Mouse (Mus musculus): Measurements from ENCODE around the gene Zfp213. TPM values are rescaled to one million over a fixed set of nuclear protein-coding genes. Genes with fewer than 3 reads are reported as not detected.

The Zfp213 gene
- polyA plus RNA-seq, 1 experiment from 2014 or later = 22.5 TPM

DNA sequence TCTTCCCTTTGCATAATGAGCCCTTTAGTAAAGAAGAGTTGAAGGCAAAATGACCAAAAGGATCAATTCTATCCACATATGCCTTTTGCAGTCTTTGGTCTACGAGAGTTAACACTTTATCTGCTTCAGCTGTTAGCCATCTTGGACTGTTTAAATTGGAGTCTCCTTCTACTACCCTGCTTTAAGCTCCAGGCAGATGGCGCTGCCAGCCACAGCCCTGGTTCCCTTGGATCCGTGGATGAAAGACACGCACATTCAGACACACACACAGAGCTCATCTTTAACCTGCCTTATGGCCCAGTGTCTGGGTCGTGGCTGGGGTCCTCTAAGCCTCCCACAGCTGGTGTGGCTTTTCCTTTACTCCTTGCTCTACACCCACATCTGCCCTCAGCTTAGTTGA lies 7.0 kb upstream of the Zfp213 start:
- Histone ChIP-seq H3K27ac (no peak overlapping the region), H3K27me3 (no peaks in the 10 kb centered on the region), H3K4me2 (no peak overlapping the region), H3K9me3 (peaks cover 5% of the 10 kb centered on the region), H3K36me3 (peaks cover 36% of the 10 kb centered on the region), H3K4me1 (no peaks in the 10 kb centered on the region), H3K4me3 (no peak overlapping the region), H3K9ac (no peak overlapping the region)
- WGBS = 22% methylated on average over 5 of the region's 5 CpGs
- ATAC-seq (ENCODE audit: insufficient number of reproducible peaks, insufficient read depth, low FRiP score, low TSS enrichment, low read depth) = no peak

DNA sequence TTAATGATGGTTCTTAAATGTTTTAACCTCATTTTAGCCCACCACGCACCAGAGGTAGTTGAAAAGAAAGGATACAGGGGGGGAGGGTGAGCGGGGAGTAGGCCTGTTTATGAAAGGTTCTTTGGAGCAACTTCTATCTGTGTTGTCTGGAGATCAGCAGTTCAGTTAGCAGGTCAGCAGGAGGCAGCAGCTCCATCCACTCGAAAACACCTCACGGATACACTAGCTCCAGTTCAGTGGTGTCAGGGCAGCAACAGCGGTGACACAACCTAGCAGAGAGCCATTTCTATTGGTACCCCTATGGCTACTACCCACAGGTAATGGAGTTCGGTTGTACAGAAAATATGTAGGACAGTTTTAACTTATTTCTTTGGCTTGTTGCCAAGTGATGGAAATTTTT lies 6.0 kb upstream of the Zfp213 start:
- Histone ChIP-seq H3K9me3 (no peaks in the 10 kb centered on the region), H3K27ac (no peak overlapping the region), H3K4me3 (no peak overlapping the region), H3K9ac (no peak overlapping the region; the same call in 1 of the 2 replicates), H3K4me1 (peaks cover 3% of the 10 kb centered on the region), H3K27me3 (no peaks in the 10 kb centered on the region), H3K36me3 (peaks cover 25% of the 10 kb centered on the region), H3K4me2 (no peak overlapping the region)
- 45% methylated on average over 6 of the region's 6 CpGs for WGBS
- no peak for ATAC-seq (ENCODE audit: insufficient number of reproducible peaks, insufficient read depth, low FRiP score, low TSS enrichment, low read depth)

DNA sequence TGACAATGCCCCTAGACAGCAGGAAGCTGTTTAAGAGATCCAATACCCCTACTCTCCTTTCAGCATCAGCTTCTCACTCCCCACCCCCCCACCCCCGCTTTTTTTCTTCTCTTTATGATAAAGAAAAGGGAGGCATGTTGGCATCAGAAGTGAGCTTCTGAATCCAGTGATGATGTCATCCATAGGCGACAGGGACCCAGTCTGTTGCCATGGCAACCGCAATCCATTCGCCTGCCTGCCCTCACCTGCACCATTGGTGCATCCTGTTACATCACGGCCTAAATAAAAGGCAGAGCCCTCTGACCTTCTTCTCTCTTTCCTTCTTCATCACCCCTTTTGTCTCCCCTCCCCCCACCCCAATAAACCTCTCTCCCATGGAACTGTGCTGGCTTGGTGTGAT lies 4.3 kb upstream of the Zfp213 start:
- H3K4me3 ChIP-seq = no peak overlapping the region
- no peaks in the 10 kb centered on the region for H3K27me3 ChIP-seq
- H3K9ac ChIP-seq = no peak overlapping the region
- no peak for ATAC-seq (ENCODE audit: insufficient number of reproducible peaks, insufficient read depth, low FRiP score, low TSS enrichment, low read depth)
- H3K27ac ChIP-seq = no peak overlapping the region
- peaks cover 8% of the 10 kb centered on the region for H3K4me1 ChIP-seq
- H3K36me3 ChIP-seq = peaks cover 9% of the 10 kb centered on the region
- H3K9me3 ChIP-seq = no peaks in the 10 kb centered on the region
- WGBS = 31% methylated on average over 5 of the region's 5 CpGs
- no peak overlapping the region for H3K4me2 ChIP-seq

GRCm38 (mm10) chr17:23566787-23567186 lies 2.7 kb upstream of the Zfp213 start:
- Histone ChIP-seq H3K4me1 (peaks cover 14% of the 10 kb centered on the region), H3K4me2 (no peak overlapping the region), H3K27me3 (no peaks in the 10 kb centered on the region), H3K9me3 (no peaks in the 10 kb centered on the region), H3K9ac (no peak overlapping the region), H3K36me3 (no peaks in the 10 kb centered on the region), H3K4me3 (no peak overlapping the region), H3K27ac (no peak overlapping the region)
- no peak for ATAC-seq (ENCODE audit: insufficient number of reproducible peaks, insufficient read depth, low FRiP score, low TSS enrichment, low read depth)
- WGBS = 58% methylated on average over 5 of the region's 5 CpGs

GRCm38 (mm10) chr17:23564368-23564715 lies 304 bp upstream of the Zfp213 start:
- WGBS = under 1% methylated on average over 8 of the region's 8 CpGs
- H3K27ac ChIP-seq = peak overlapping the region; percentile 95
- H3K27me3 ChIP-seq = no peaks in the 10 kb centered on the region
- peaks cover 14% of the 10 kb centered on the region for H3K4me1 ChIP-seq
- ATAC-seq (ENCODE audit: insufficient number of reproducible peaks, insufficient read depth, low FRiP score, low TSS enrichment, low read depth) = peak; percentile 57
- peak overlapping the region; percentile 80 for H3K4me2 ChIP-seq
- peak overlapping the region; percentile 79 for H3K4me3 ChIP-seq
- H3K9ac ChIP-seq = peak overlapping the region; percentile 97
- peaks cover 21% of the 10 kb centered on the region for H3K36me3 ChIP-seq
- H3K9me3 ChIP-seq = no peaks in the 10 kb centered on the region

DNA sequence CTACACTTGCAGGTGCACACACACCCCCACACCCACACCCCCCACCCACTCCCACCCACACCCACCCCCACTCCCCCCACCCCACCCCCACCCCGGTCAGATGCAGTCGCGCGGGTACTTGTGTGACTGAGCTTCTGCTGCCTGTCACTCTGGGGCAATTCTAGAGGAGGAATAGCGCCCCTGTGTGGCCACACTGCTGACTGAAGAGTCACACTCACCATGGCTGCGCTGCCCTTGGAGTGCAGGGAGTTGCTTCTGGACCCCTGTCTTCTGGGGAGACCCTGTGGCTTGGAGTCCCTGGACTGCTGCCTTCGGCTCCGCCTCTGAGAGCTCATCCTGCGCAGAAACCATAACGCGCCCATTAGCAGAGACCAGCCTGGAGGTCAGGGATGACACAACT lies 4.3 kb downstream of the Zfp213 start:
- Histone ChIP-seq H3K4me2 (no peak overlapping the region), H3K4me1 (peaks cover 9% of the 10 kb centered on the region), H3K27ac (no peak overlapping the region), H3K9me3 (no peaks in the 10 kb centered on the region), H3K27me3 (no peaks in the 10 kb centered on the region), H3K9ac (no peak overlapping the region), H3K4me3 (no peak overlapping the region), H3K36me3 (peaks cover 67% of the 10 kb centered on the region)
- ATAC-seq (ENCODE audit: insufficient number of reproducible peaks, insufficient read depth, low FRiP score, low TSS enrichment, low read depth) = no peak
- WGBS = 60% methylated on average over 11 of the region's 11 CpGs

- Histone ChIP-seq H3K4me3 (no peak overlapping the region), H3K4me1 (peaks cover 7% of the 10 kb centered on the region; the same call in 1 of the 2 replicates), H3K36me3 (peaks cover 59% of the 10 kb centered on the region), H3K27me3 (no peaks in the 10 kb centered on the region), H3K27ac (no peak overlapping the region), H3K9me3 (no peaks in the 10 kb centered on the region), H3K4me2 (no peak overlapping the region), H3K9ac (0 out of 2 replicates have a peak overlapping the region, but pooled peaks have one; percentile 40)
- 77% methylated on average over 7 of the region's 7 CpGs for WGBS
- ATAC-seq (ENCODE audit: insufficient number of reproducible peaks, insufficient read depth, low FRiP score, low TSS enrichment, low read depth) = no peak
These were observed 8.7 kb downstream of the Zfp213 start for GRCm38 (mm10) chr17:23555243-23555916.

- Histone ChIP-seq H3K4me2 (no peak overlapping the region), H3K4me1 (peaks cover 10% of the 10 kb centered on the region; the same call in 1 of the 2 replicates), H3K27ac (no peak overlapping the region), H3K9ac (no peak overlapping the region), H3K36me3 (peaks cover 50% of the 10 kb centered on the region), H3K4me3 (no peak overlapping the region), H3K9me3 (no peaks in the 10 kb centered on the region), H3K27me3 (no peaks in the 10 kb centered on the region)
- no peak for ATAC-seq (ENCODE audit: insufficient number of reproducible peaks, insufficient read depth, low FRiP score, low TSS enrichment, low read depth)
These were observed 9.7 kb downstream of the Zfp213 start for GRCm38 (mm10) chr17:23554321-23554720.

GRCm38 (mm10) chr17:23553634-23554120 lies 10.4 kb downstream of the Zfp213 start:
- 57% methylated on average over 1 of the region's 1 CpGs for WGBS

DNA sequence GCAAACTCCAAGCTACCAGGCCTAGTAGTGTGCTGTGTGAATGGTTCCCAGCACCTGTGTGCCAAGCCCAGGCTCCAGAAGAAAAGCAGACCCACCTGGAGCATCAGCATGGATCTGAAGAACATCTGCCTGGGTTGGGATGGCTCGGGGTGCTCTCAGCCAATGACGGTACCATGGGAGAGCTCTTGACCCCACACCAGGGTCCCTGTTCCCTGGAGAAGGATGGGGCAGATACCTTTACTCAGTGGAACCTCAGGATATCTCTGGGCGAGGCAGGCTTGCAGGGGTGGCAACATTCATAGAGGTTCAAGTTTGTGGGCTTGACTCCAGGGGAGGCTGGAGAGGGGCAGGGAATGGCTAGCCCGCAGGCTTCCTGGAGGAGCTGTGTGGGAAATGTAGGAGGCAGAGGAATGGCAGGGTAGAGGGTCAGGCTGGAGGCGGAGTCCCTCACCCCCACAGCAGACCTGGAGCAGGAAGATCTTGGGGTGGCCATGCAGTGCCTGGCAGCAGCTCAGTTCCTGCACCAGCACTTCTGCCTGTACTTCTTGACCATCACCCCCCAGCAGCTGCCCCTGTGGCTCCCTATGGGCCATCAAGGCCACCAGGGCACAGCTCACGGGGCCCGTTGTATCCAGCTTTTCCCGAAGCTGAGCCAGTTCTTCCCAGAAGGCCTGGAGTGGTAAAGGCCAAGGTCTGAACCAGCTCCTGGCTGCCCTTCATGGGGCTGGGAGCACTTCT lies 11.0 kb downstream of the Zfp213 start:
- WGBS = 86% methylated on average over 8 of the region's 8 CpGs
- no peak overlapping the region for H3K4me3 ChIP-seq
- H3K36me3 ChIP-seq = peaks cover 38% of the 10 kb centered on the region
- peaks cover 15% of the 10 kb centered on the region; the same call in 1 of the 2 replicates for H3K4me1 ChIP-seq
- no peak overlapping the region for H3K4me2 ChIP-seq
- ATAC-seq (ENCODE audit: insufficient number of reproducible peaks, insufficient read depth, low FRiP score, low TSS enrichment, low read depth) = no peak
- H3K9ac ChIP-seq = no peak overlapping the region
- no peaks in the 10 kb centered on the region for H3K9me3 ChIP-seq
- H3K27ac ChIP-seq = no peak overlapping the region
- no peaks in the 10 kb centered on the region for H3K27me3 ChIP-seq

More at GRCm38 (mm10) chr17:23553634-23554120, 10.4 kb downstream of the Zfp213 start:
- Histone ChIP-seq H3K4me1 (peaks cover 14% of the 10 kb centered on the region; the same call in 1 of the 2 replicates), H3K27ac (no peak overlapping the region), H3K36me3 (peaks cover 44% of the 10 kb centered on the region), H3K9me3 (no peaks in the 10 kb centered on the region), H3K4me2 (no peak overlapping the region), H3K27me3 (no peaks in the 10 kb centered on the region), H3K4me3 (no peak overlapping the region), H3K9ac (no peak overlapping the region)
- no peak for ATAC-seq (ENCODE audit: insufficient number of reproducible peaks, insufficient read depth, low FRiP score, low TSS enrichment, low read depth)

DNA sequence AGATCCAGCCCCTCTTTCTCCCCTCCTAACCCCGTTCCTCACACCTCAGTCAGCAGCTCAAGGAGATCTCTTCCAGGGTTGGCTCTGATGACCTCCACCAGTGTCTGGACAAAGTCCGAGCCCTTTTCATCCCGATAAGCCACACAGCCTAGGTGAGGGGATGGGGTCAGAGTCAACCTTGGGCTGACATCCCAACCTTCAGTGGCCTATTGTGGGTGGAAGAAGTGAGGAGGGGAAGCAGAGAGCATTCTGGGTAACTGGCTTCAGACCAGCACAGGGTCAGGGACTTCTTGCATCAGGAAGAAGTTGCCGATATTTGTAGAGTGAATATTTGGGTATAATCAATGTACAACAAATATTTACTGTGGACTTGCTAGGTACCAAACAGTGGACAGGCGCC lies 12.1 kb downstream of the Zfp213 start:
- ATAC-seq (ENCODE audit: insufficient number of reproducible peaks, insufficient read depth, low FRiP score, low TSS enrichment, low read depth) = no peak
- H3K27ac ChIP-seq = no peak overlapping the region
- H3K4me1 ChIP-seq = peaks cover 15% of the 10 kb centered on the region; the same call in 1 of the 2 replicates
- H3K9ac ChIP-seq = no peak overlapping the region
- no peaks in the 10 kb centered on the region for H3K9me3 ChIP-seq
- no peaks in the 10 kb centered on the region for H3K27me3 ChIP-seq
- no peak overlapping the region for H3K4me2 ChIP-seq
- WGBS = 65% methylated on average over 5 of the region's 5 CpGs
- H3K4me3 ChIP-seq = no peak overlapping the region
- peaks cover 27% of the 10 kb centered on the region for H3K36me3 ChIP-seq

DNA sequence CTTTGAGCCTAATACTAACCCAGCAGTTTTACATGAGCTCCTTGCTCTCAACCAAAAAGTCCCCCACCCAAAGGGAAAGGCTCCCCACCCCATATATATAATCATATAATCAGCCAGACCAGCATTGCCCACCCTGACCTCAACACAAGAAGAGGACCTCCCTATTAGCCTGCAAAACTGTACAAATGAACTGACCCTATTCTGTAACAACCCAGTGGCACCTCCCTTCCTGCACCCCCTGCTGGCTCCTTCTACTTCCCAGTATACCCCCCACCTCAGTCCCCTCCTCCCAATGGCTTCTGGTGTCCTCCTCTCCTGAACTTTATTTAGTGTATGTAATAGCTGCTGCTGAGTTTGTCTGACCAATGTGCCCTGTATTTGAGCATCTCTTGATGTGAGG lies 12.6 kb downstream of the Zfp213 start:
- Histone ChIP-seq H3K9me3 (no peaks in the 10 kb centered on the region), H3K4me2 (peak overlapping the region; percentile 80), H3K4me3 (peak overlapping the region; percentile 57), H3K27me3 (no peaks in the 10 kb centered on the region), H3K9ac (peak overlapping the region; percentile 78), H3K36me3 (peaks cover 21% of the 10 kb centered on the region), H3K4me1 (peaks cover 15% of the 10 kb centered on the region; the same call in 1 of the 2 replicates), H3K27ac (no peak overlapping the region)
- ATAC-seq (ENCODE audit: insufficient number of reproducible peaks, insufficient read depth, low FRiP score, low TSS enrichment, low read depth) = no peak
